8 mouse cellular contexts compared by ENCODE assay signal in the genomic region with DNA sequence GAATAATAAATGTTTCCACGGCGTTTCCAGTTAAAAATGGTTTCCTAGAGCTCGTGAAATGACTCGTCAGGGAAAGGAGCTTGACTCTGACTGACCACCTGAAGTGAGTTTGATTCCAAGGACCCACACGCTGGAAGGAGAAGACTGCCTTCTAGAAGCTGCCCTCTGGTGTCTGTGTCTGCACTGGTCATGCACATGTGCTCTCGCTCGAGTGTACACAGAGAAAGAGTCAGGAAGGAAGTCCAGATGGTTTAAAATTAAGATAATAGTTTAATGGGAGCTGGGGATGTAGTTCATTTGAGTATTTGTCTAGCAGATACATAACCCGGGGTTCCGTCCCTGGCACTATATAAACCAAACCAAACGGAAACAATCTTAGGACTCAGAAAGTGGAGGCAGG. TPM values are rescaled to one million over a fixed set of nuclear protein-coding genes. Genes with fewer than 3 reads are reported as not detected.
A peak's percentile ranks its signal among the peaks of the same experiment; 100 is the strongest.
DNase-seq lines count a peak whose midpoint lies in the region; ATAC-seq and TF ChIP-seq lines count a peak whose summit lies in the region.
"Had no signal": no experiment of that assay in that cellular context is flagged by ENCODE, and none has a peak within 500 bp of the region (broad histone marks: within the 10 kb centered on the region; RNA-seq: fewer than 3 reads in every experiment).

No protein-coding gene starts in this region.

- no peaks in the 10 kb centered on the region for H3K9me3 ChIP-seq in kidney, embryonic 16.5 days (ENCODE audit: low read length)
- no peaks in the 10 kb centered on the region for H3K9me3 ChIP-seq in G1E (replicated peaks)
- H3K9me3 ChIP-seq in embryonic facial prominence, embryonic 13.5 days = no peaks in the 10 kb centered on the region

- H3K27ac ChIP-seq in kidney, embryonic 16.5 days (ENCODE audit: low read length) = 0 out of 2 replicates have a peak overlapping the region, but pooled peaks have one; percentile 14
- H3K27ac ChIP-seq in embryonic facial prominence, embryonic 13.5 days = no peak overlapping the region

- WGBS in kidney, embryonic 16.5 days = 74% methylated on average over 10 of the region's 10 CpGs
- 72% methylated on average over 10 of the region's 10 CpGs for WGBS in embryonic facial prominence, embryonic 13.5 days

- peaks cover 18% of the 10 kb centered on the region for H3K4me1 ChIP-seq in kidney, embryonic 16.5 days (ENCODE audit: insufficient read depth, low read length)
- H3K4me1 ChIP-seq in G1E (ENCODE audit: insufficient read depth, low read depth, low read length) = peaks cover 58% of the 10 kb centered on the region
- H3K4me1 ChIP-seq in embryonic facial prominence, embryonic 13.5 days = peaks cover 15% of the 10 kb centered on the region

- H3K27me3 ChIP-seq in kidney, embryonic 16.5 days (ENCODE audit: insufficient read depth, low read length) = no peaks in the 10 kb centered on the region
- H3K27me3 ChIP-seq in G1E (ENCODE audit: insufficient read depth, low read length) = no peaks in the 10 kb centered on the region
- H3K27me3 ChIP-seq in embryonic facial prominence, embryonic 13.5 days = no peaks in the 10 kb centered on the region

- DNase-seq in kidney, adult 18-20 months = no peak
- DNase-seq in G1E (ENCODE audit: low spot score) = no peak
- peak; percentile 30 for DNase-seq in lung, postnatal 36 days
- DNase-seq in layer of hippocampus, postnatal 10 days (ENCODE audit: low spot score in 2 of 2) = no peak
- no peak for DNase-seq in right cerebral cortex, postnatal 14 days
- DNase-seq: spleen, adult 18-20 months had no signal

- no peak for TF ChIP-seq CTCF in G1E (IDR thresholded peaks at IDR 0.05; ENCODE audit: low read depth, low read length)

- ATAC-seq in kidney, embryonic 16.5 days (ENCODE audit: low FRiP score, low TSS enrichment) = no peak
- ATAC-seq in G1E (ENCODE audit: extremely low read depth, insufficient number of reproducible peaks, low FRiP score, poor library complexity, severe bottlenecking) = peak; percentile 24; the same call in 1 of the 2 replicates
- ATAC-seq in embryonic facial prominence, embryonic 13.5 days (ENCODE audit: insufficient number of reproducible peaks, insufficient read depth, low FRiP score, low TSS enrichment, low read depth) = no peak

- H3K9ac ChIP-seq in kidney, embryonic 16.5 days (replicated peaks; ENCODE audit: low read length) = no peak overlapping the region; the same call in 1 of the 2 replicates
- H3K9ac ChIP-seq in embryonic facial prominence, embryonic 13.5 days = no peak overlapping the region

- H3K4me3 ChIP-seq in kidney, embryonic 16.5 days (ENCODE audit: low read length) = no peak overlapping the region; the same call in 1 of the 2 replicates
- H3K4me3 ChIP-seq in G1E (ENCODE audit: low read depth, low read length) = peak overlapping the region; percentile 83; the same call in 1 of the 2 replicates
- peak overlapping the region; percentile 80; the same call in 1 of the 2 replicates for H3K4me3 ChIP-seq in embryonic facial prominence, embryonic 13.5 days

- H3K36me3 ChIP-seq in kidney, embryonic 16.5 days (ENCODE audit: insufficient read depth, low read length) = peaks cover 7% of the 10 kb centered on the region
- H3K36me3 ChIP-seq in G1E (replicated peaks) = peaks cover 45% of the 10 kb centered on the region
- peaks cover 23% of the 10 kb centered on the region for H3K36me3 ChIP-seq in embryonic facial prominence, embryonic 13.5 days

- peak overlapping the region; percentile 87 for H3K4me2 ChIP-seq in kidney, embryonic 16.5 days (replicated peaks; ENCODE audit: low read depth, low read length)
- H3K4me2 ChIP-seq in embryonic facial prominence, embryonic 13.5 days = peak overlapping the region; percentile 91; the same call in 1 of the 2 replicates

RNA-seq across cellular contexts. Expression of a gene that starts 1.0 kb away (rescaled TPM):
- polyA plus RNA-seq in kidney, embryonic 16.5 days (2015; fragmentation: Nextera tagmentation; extraction: Ambion mirVana) = 14.0 and 17.2 TPM in 2 replicates
- total RNA-seq in G1E (2014; fragmentation: Nextera tagmentation) = 10.8 and 16.2 TPM in 2 replicates
- 4.6 and 5.5 TPM in 2 replicates for total RNA-seq in G1E (2017)
- polyA plus RNA-seq in G1E (2012) = 14.8 and 21.3 TPM in 2 replicates
- 15.0 and 15.7 TPM in 2 replicates for polyA plus RNA-seq in embryonic facial prominence, embryonic 13.5 days (2015; fragmentation: Nextera tagmentation; extraction: Ambion mirVana)
- 10 to 100 TPM; 38.5 to 40.1 TPM for total RNA-seq in layer of hippocampus, postnatal 10 days (2021)

RNA-seq across cellular contexts. Expression of a gene that starts 10.4 kb away (rescaled TPM):
- polyA plus RNA-seq in kidney, embryonic 16.5 days (2015; fragmentation: Nextera tagmentation; extraction: Ambion mirVana) = 12,646 and 13,929 TPM in 2 replicates
- 5,110 and 5,465 TPM in 2 replicates for total RNA-seq in G1E (2014; fragmentation: Nextera tagmentation)
- total RNA-seq in G1E (2017) = 4,783 and 4,919 TPM in 2 replicates
- 1,879 and 3,214 TPM in 2 replicates for polyA plus RNA-seq in G1E (2012)
- polyA plus RNA-seq in embryonic facial prominence, embryonic 13.5 days (2015; fragmentation: Nextera tagmentation; extraction: Ambion mirVana) = 14,475 and 16,597 TPM in 2 replicates
- 1,000 to 10,000 TPM; 4,137 to 4,167 TPM for total RNA-seq in layer of hippocampus, postnatal 10 days (2021)
